Mouse (Mus musculus): ENCODE data around the gene Smim13. TPM values are rescaled to one million over a fixed set of nuclear protein-coding genes. Genes with fewer than 3 reads are reported as not detected.

Smim13 gene
- polyA plus RNA-seq, 1 experiment from 2014 or later = 15.0 TPM

- no peak overlapping the region for H3K27ac ChIP-seq
- ATAC-seq (ENCODE audit: insufficient number of reproducible peaks, low FRiP score, low TSS enrichment, low read depth) = no peak
These were observed 29.8 kb upstream of the Smim13 start for GRCm38 (mm10) chr13:41219687-41220303.

GRCm38 (mm10) chr13:41220304-41220834, 29.3 kb upstream of the Smim13 start, which contains the start of gene Elovl2:
Gene Elovl2 (minus strand): TSS chr13:41220405.
- 2% methylated on average over 63 of the region's 77 CpGs for WGBS
- Histone ChIP-seq H3K27me3 (0 out of 2 replicates have a peak, but pooled peaks cover 2% of the 10 kb centered on the region), H3K9ac (no peak within 1 kb of the TSS), H3K4me1 (peaks cover 9% of the 10 kb centered on the region; the same call in 1 of the 2 replicates), H3K9me3 (0 out of 2 replicates have a peak, but pooled peaks cover 4% of the 10 kb centered on the region), H3K36me3 (no peaks in the 10 kb centered on the region), H3K4me3 (peak within 1 kb of the TSS; percentile 59), H3K27ac (no peak within 1 kb of the TSS), H3K4me2 (peak within 1 kb of the TSS; percentile 81)
- ATAC-seq (ENCODE audit: insufficient number of reproducible peaks, low FRiP score, low TSS enrichment, low read depth) = peak; percentile 80

More at GRCm38 (mm10) chr13:41219687-41220303, 29.8 kb upstream of the Smim13 start:
- H3K4me2 ChIP-seq = peak overlapping the region; percentile 81
- 0 out of 2 replicates have a peak, but pooled peaks cover 2% of the 10 kb centered on the region for H3K27me3 ChIP-seq
- 2% methylated on average over 38 of the region's 39 CpGs for WGBS
- no peaks in the 10 kb centered on the region for H3K36me3 ChIP-seq
- peaks cover 9% of the 10 kb centered on the region; the same call in 1 of the 2 replicates for H3K4me1 ChIP-seq
- H3K9me3 ChIP-seq = 0 out of 2 replicates have a peak, but pooled peaks cover 4% of the 10 kb centered on the region
- H3K9ac ChIP-seq = no peak overlapping the region
- H3K4me3 ChIP-seq = peak overlapping the region; percentile 59

GRCm38 (mm10) chr13:41226513-41226912, 23.1 kb upstream of the Smim13 start:
- Histone ChIP-seq H3K9ac (no peak overlapping the region), H3K27ac (no peak overlapping the region), H3K27me3 (no peaks in the 10 kb centered on the region), H3K9me3 (no peaks in the 10 kb centered on the region), H3K4me3 (no peak overlapping the region), H3K4me1 (no peaks in the 10 kb centered on the region), H3K4me2 (no peak overlapping the region), H3K36me3 (no peaks in the 10 kb centered on the region)
- WGBS = 80% methylated on average over 5 of the region's 5 CpGs
- no peak for ATAC-seq (ENCODE audit: insufficient number of reproducible peaks, low FRiP score, low TSS enrichment, low read depth)

- H3K27me3 ChIP-seq = no peaks in the 10 kb centered on the region
- no peak for ATAC-seq (ENCODE audit: insufficient number of reproducible peaks, low FRiP score, low TSS enrichment, low read depth)
These were observed 21.6 kb upstream of the Smim13 start for GRCm38 (mm10) chr13:41228060-41228459.

GRCm38 (mm10) chr13:41230256-41230655, 19.4 kb upstream of the Smim13 start:
- Histone ChIP-seq H3K4me3 (no peak overlapping the region), H3K4me1 (no peaks in the 10 kb centered on the region), H3K9me3 (no peaks in the 10 kb centered on the region), H3K9ac (no peak overlapping the region), H3K27ac (no peak overlapping the region), H3K36me3 (no peaks in the 10 kb centered on the region), H3K4me2 (no peak overlapping the region), H3K27me3 (no peaks in the 10 kb centered on the region)
- 86% methylated on average over 5 of the region's 5 CpGs for WGBS
- ATAC-seq (ENCODE audit: insufficient number of reproducible peaks, low FRiP score, low TSS enrichment, low read depth) = no peak

More at GRCm38 (mm10) chr13:41228060-41228459, 21.6 kb upstream of the Smim13 start:
- Histone ChIP-seq H3K36me3 (no peaks in the 10 kb centered on the region), H3K27ac (no peak overlapping the region), H3K9ac (no peak overlapping the region), H3K4me2 (no peak overlapping the region), H3K4me1 (no peaks in the 10 kb centered on the region), H3K4me3 (no peak overlapping the region), H3K9me3 (no peaks in the 10 kb centered on the region)
- WGBS = 88% methylated on average over 5 of the region's 5 CpGs

GRCm38 (mm10) chr13:41231389-41231983, 18.2 kb upstream of the Smim13 start:
- Histone ChIP-seq H3K36me3 (no peaks in the 10 kb centered on the region), H3K4me1 (no peaks in the 10 kb centered on the region), H3K9ac (no peak overlapping the region), H3K27me3 (no peaks in the 10 kb centered on the region), H3K9me3 (no peaks in the 10 kb centered on the region), H3K4me3 (no peak overlapping the region), H3K27ac (no peak overlapping the region), H3K4me2 (no peak overlapping the region)
- ATAC-seq (ENCODE audit: insufficient number of reproducible peaks, low FRiP score, low TSS enrichment, low read depth) = no peak
- WGBS = 85% methylated on average over 12 of the region's 12 CpGs

GRCm38 (mm10) chr13:41232209-41232608, 17.4 kb upstream of the Smim13 start:
- Histone ChIP-seq H3K4me2 (no peak overlapping the region), H3K9ac (no peak overlapping the region), H3K4me3 (no peak overlapping the region), H3K9me3 (no peaks in the 10 kb centered on the region), H3K36me3 (no peaks in the 10 kb centered on the region), H3K27me3 (no peaks in the 10 kb centered on the region), H3K27ac (no peak overlapping the region), H3K4me1 (no peaks in the 10 kb centered on the region)
- WGBS = 89% methylated on average over 15 of the region's 15 CpGs
- no peak for ATAC-seq (ENCODE audit: insufficient number of reproducible peaks, low FRiP score, low TSS enrichment, low read depth)

GRCm38 (mm10) chr13:41233241-41233640, 16.4 kb upstream of the Smim13 start:
- H3K4me2 ChIP-seq = no peak overlapping the region
- 83% methylated on average over 7 of the region's 7 CpGs for WGBS
- H3K4me1 ChIP-seq = no peaks in the 10 kb centered on the region
- no peak for ATAC-seq (ENCODE audit: insufficient number of reproducible peaks, low FRiP score, low TSS enrichment, low read depth)
- H3K27ac ChIP-seq = no peak overlapping the region
- no peaks in the 10 kb centered on the region for H3K36me3 ChIP-seq
- H3K9ac ChIP-seq = no peak overlapping the region
- no peaks in the 10 kb centered on the region for H3K27me3 ChIP-seq
- no peaks in the 10 kb centered on the region for H3K9me3 ChIP-seq
- no peak overlapping the region for H3K4me3 ChIP-seq

GRCm38 (mm10) chr13:41235181-41235580, 14.5 kb upstream of the Smim13 start:
- Histone ChIP-seq H3K36me3 (no peaks in the 10 kb centered on the region), H3K4me2 (no peak overlapping the region), H3K4me1 (no peaks in the 10 kb centered on the region), H3K27ac (no peak overlapping the region), H3K4me3 (no peak overlapping the region), H3K27me3 (peaks cover 4% of the 10 kb centered on the region; the same call in 1 of the 2 replicates), H3K9ac (no peak overlapping the region), H3K9me3 (no peaks in the 10 kb centered on the region)
- WGBS = 88% methylated on average over 6 of the region's 6 CpGs
- ATAC-seq (ENCODE audit: insufficient number of reproducible peaks, low FRiP score, low TSS enrichment, low read depth) = no peak

GRCm38 (mm10) chr13:41235845-41236741, 13.6 kb upstream of the Smim13 start:
- Histone ChIP-seq H3K27me3 (peaks cover 4% of the 10 kb centered on the region; the same call in 1 of the 2 replicates), H3K4me3 (no peak overlapping the region), H3K36me3 (no peaks in the 10 kb centered on the region), H3K9me3 (no peaks in the 10 kb centered on the region), H3K4me1 (no peaks in the 10 kb centered on the region), H3K4me2 (no peak overlapping the region), H3K9ac (no peak overlapping the region), H3K27ac (no peak overlapping the region)
- 70% methylated on average over 13 of the region's 13 CpGs for WGBS
- no peak for ATAC-seq (ENCODE audit: insufficient number of reproducible peaks, low FRiP score, low TSS enrichment, low read depth)

- WGBS = 70% methylated on average over 10 of the region's 10 CpGs
- no peak overlapping the region for H3K4me2 ChIP-seq
- no peak overlapping the region for H3K9ac ChIP-seq
- peaks cover 4% of the 10 kb centered on the region; the same call in 1 of the 2 replicates for H3K27me3 ChIP-seq
- no peak for ATAC-seq (ENCODE audit: insufficient number of reproducible peaks, low FRiP score, low TSS enrichment, low read depth)
- no peaks in the 10 kb centered on the region for H3K36me3 ChIP-seq
- H3K27ac ChIP-seq = no peak overlapping the region
- no peaks in the 10 kb centered on the region for H3K9me3 ChIP-seq
- no peaks in the 10 kb centered on the region for H3K4me1 ChIP-seq
- H3K4me3 ChIP-seq = no peak overlapping the region
These were observed 11.4 kb upstream of the Smim13 start for GRCm38 (mm10) chr13:41238035-41238804.
